Mouse (Mus musculus) MEL (cell line): ENCODE data around the gene Slc24a4.

ENCODE experiments used
- BHLHE40 ChIP-seq: IDR thresholded peaks from 2 replicates; pipeline ENCODE4 v1.6.1; 2012; ENCODE audit warnings: low read depth, mild to moderate bottlenecking, inconsistent platforms, low read length, improper control_type of control experiment, borderline replicate concordance
- CTCF ChIP-seq, 3 experiments: IDR thresholded peaks in 2 of 3; conservative IDR thresholded peaks in 1 of 3; 2 replicates each; pipeline ENCODE4 v1.5.1; 2011 to 2012; ENCODE audit warnings: low read length in 3 of 3, low read depth in 2 of 3, mild to moderate bottlenecking in 2 of 3, improper control_type of control experiment in 1 of 3, inconsistent platforms in 1 of 3, mixed read lengths in 1 of 3, moderate library complexity in 1 of 3; ENCODE audit not compliant: control insufficient read depth in 1 of 3, insufficient read depth in 1 of 3, poor library complexity in 1 of 3, severe bottlenecking in 1 of 3
- E2F4 ChIP-seq: IDR thresholded peaks from 2 replicates; pipeline ENCODE4 v1.6.1; 2011; ENCODE audit warnings: low read depth, low read length, improper control_type of control experiment, borderline replicate concordance
- EP300 ChIP-seq, 2 experiments: IDR thresholded peaks; 2 replicates each; pipeline ENCODE4 v1.6.1; 2011; ENCODE audit warnings: improper control_type of control experiment in 2 of 2, low read length in 2 of 2, low read depth in 1 of 2, mild to moderate bottlenecking in 1 of 2
- GABPA ChIP-seq: IDR thresholded peaks from 2 replicates; pipeline ENCODE4 v1.6.1; 2012; ENCODE audit warnings: low read depth, mild to moderate bottlenecking, inconsistent platforms, low read length, improper control_type of control experiment, moderate library complexity
- MAFK ChIP-seq: IDR thresholded peaks from 2 replicates; pipeline ENCODE4 v1.6.1; 2011; ENCODE audit warnings: low read depth, mild to moderate bottlenecking, low read length, improper control_type of control experiment, borderline replicate concordance
- MAZ ChIP-seq: IDR thresholded peaks from 2 replicates; pipeline ENCODE4 v1.6.1; 2012; ENCODE audit warnings: low read depth, mild to moderate bottlenecking, inconsistent platforms, low read length, improper control_type of control experiment
- USF1 ChIP-seq: IDR thresholded peaks from 2 replicates; pipeline ENCODE4 v1.6.1; 2014; ENCODE audit warnings: low read depth, mild to moderate bottlenecking, inconsistent platforms, low read length, improper control_type of control experiment, moderate library complexity

DNA sequence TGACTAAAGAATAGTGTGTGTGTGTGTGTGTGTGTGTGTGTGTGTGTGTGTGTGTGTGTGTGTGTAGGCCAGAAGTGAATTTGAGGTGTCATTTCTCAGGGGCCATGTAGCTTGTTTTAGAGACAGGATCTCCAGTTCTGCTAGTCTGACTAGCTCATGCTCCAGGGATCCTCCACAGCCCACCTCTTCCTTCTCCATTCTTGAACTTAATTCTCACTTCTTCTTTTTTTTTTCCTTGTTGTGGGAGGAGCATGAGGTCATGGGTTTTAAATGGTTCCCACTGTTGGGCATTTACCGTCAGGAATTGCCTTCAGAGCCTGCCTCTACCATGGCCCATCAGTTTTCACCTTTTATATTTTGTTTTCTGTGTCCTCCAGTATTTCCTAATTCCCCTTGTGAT is 124.0 kb downstream of the Slc24a4 start:
- TF ChIP-seq MAFK (no peak), E2F4 (no peak), BHLHE40 (no peak), USF1 (no peak), EP300 (IDR thresholded peaks at IDR 0.05; ENCODE audit: low read depth in 1 of 2, low read length in 2 of 2) (no peak), GABPA (no peak), MAZ (no peak), CTCF (IDR thresholded peaks at IDR 0.05 in 2 of 3, conservative IDR thresholded peaks at IDR 0.05 in 1 of 3; ENCODE audit: control insufficient read depth in 1 of 3, insufficient read depth in 1 of 3, low read depth in 2 of 3, low read length in 3 of 3, poor library complexity in 1 of 3, severe bottlenecking in 1 of 3) (no peak)
